Mouse (Mus musculus): ENCODE data around the gene Mrpl46.

DNA sequence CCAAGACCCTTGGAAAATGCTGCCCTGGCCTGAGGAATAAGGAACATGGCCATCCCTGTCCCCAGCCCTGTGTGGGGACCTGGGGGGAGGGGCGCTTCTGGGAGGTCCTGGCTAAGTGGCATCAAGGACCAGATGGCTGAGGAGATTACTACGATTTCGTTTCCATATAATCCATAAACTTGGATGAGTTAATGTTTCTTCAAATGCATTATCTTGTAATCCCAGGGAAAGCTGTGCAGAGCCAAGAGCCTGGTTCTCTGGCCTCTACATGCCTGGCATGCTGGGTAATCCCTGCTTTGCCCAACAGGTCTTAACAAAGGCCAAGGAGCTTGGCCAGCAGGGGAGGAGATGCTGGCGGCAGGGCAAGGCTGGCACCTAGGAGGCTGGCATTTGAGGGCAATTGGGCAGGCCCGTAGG lies 18.1 kb downstream of the Mrpl46 start:
- TF ChIP-seq CTCF (IDR thresholded peaks at IDR 0.05; ENCODE audit: low read depth, low read length) = no peak
- TF ChIP-seq POLR2A (IDR thresholded peaks at IDR 0.05; ENCODE audit: borderline replicate concordance, low read depth, low read length) = no peak

All from bone marrow macrophage, adult 2 months (primary cell).